Mouse (Mus musculus): Measurements from ENCODE around the gene Eif2b3.

DNA sequence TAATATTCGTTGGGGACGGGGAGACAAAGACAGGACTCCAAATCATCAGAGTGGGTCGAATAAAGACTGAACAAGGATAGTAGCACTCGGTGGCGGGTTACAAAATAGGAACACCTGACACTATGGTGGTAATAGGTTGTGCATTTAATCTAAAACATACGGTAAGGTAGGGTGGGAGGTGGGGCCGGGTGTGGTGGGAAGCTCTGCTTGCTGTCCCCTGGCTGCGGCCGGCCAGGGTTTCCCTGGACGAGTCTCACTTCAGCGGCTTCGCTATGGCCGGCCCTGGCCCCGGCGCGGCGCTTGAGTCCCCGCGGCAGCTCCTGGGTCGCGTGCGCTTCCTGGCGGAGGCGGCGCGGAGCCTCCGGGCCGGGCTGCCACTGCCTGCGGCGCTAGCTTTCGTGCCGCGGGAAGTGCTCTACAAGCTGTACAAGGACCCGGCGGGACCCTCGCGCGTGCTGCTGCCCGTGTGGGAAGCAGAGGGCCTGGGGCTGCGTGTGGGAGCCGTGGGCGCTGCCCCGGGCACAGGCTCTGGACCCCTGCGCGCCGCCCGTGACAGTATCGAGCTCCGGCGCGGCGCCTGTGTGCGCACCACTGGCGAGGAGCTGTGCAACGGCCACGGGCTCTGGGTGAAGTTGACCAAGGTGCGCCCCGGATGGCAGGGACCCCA is 23.9 kb upstream of the Eif2b3 start, which contains the start of gene Hectd3:
- TF ChIP-seq CTCF (IDR thresholded peaks at IDR 0.05; ENCODE audit: borderline replicate concordance, insufficient read depth, low read depth, low read length), result no peak
- TF ChIP-seq POLR2A (IDR thresholded peaks at IDR 0.05; ENCODE audit: borderline replicate concordance, insufficient read depth, low read length), result peak; percentile 52; the same call in 1 of the 2 replicates

Measured in cerebellum, adult 2 months (tissue).